Mouse (Mus musculus) left cerebral cortex, postnatal 10 days (tissue): ENCODE data around the gene Olfr829. TPM values are rescaled to one million over a fixed set of nuclear protein-coding genes. Genes with fewer than 3 reads are reported as not detected.
"Not testable (repeated sequence)": the region's sequence is repeated elsewhere in the genome, so short reads cannot be mapped to it uniquely, and the experiment has no call there.

Experiments
- DNase-seq, 2 experiments: peaks; one replicate each; pipeline ENCODE4 v3.0.0; 2021 to 2022; ENCODE audit warnings: low spot score in 2 of 2, mixed read lengths in 1 of 2; ENCODE audit errors: extremely low spot score in 1 of 2
- intact Hi-C: fragments of 180-260 bp; cut with DNase I; formaldehyde crosslinking; loops from one replicate; pipeline ENCODE4 v1.15.1; 2025
- total RNA-seq, 2 experiments: library from RNA; stranded (reverse); gene quantifications; 2 replicates each; pipeline ENCODE4 v1.2.3; 2021

Gene Olfr829
- not detected for total RNA-seq

- intact Hi-C loops, result no loop called here
- DNase-seq, result no peak
Measured at GRCm38 (mm10) chr9:18854633-18855032, at the start of gene Olfr829. Gene Olfr829 (plus strand): TSS chr9:18854933.

GRCm38 (mm10) chr9:18819426-18819825 lies 35.3 kb upstream of the Olfr829 start, which contains the start of gene Olfr828:
Gene Olfr828 (minus strand): TSS chr9:18819526.
- intact Hi-C loops, result no loop called here
- DNase-seq, result no peak

GRCm38 (mm10) chr9:18874393-18874792 lies 19.7 kb downstream of the Olfr829 start, which contains the start of gene Olfr830:
Gene Olfr830 (plus strand): TSS chr9:18874693.
- intact Hi-C loops, result no loop called here
- DNase-seq, result no peak

GRCm38 (mm10) chr9:18907699-18908098 lies 53.0 kb downstream of the Olfr829 start:
- intact Hi-C loops, DNase-seq: not testable (repeated sequence)

Other genes with a start within 250 kb of the Olfr829 start
- not detected for gene Muc16, start 180.4 kb upstream of the Olfr829 start, total RNA-seq
- not detected for gene Olfr24, start 90.9 kb upstream of the Olfr829 start, total RNA-seq
- gene Olfr828, start 35.4 kb upstream of the Olfr829 start, total RNA-seq, result not detected
- not detected for gene Olfr830, start 19.8 kb downstream of the Olfr829 start, total RNA-seq
- not detected for gene Olfr832, start 82.2 kb downstream of the Olfr829 start, total RNA-seq
- not detected for gene Olfr834, start 133.1 kb downstream of the Olfr829 start, total RNA-seq
- gene Olfr835, start 177.8 kb downstream of the Olfr829 start, total RNA-seq, result not detected